Mouse (Mus musculus) frontal cortex, postnatal 14 days (tissue): ENCODE measurements around the gene Syt8.

Experiments used
- DNase-seq, 2 experiments: peaks; one replicate each; pipeline ENCODE4 v3.0.0; 2022; ENCODE audit warnings: low spot score in 2 of 2

Gene Syt8

GRCm38 (mm10) chr7:142445324-142445723 is 10.7 kb downstream of the Syt8 start:
- no peak for DNase-seq

GRCm38 (mm10) chr7:142446264-142446663 is 11.6 kb downstream of the Syt8 start:
- no peak for DNase-seq

- DNase-seq: peak in 1 of 2 experiments; percentile 0
These were observed 14.5 kb downstream of the Syt8 start for GRCm38 (mm10) chr7:142449038-142449617.

GRCm38 (mm10) chr7:142454706-142455105 is 20.1 kb downstream of the Syt8 start:
- no peak for DNase-seq

- DNase-seq: no peak
These were observed 20.6 kb downstream of the Syt8 start for GRCm38 (mm10) chr7:142455251-142455650.

GRCm38 (mm10) chr7:142456806-142457205 is 22.2 kb downstream of the Syt8 start:
- DNase-seq: no peak

- DNase-seq: peak in 1 of 2 experiments; percentile 31
These were observed 22.7 kb downstream of the Syt8 start for GRCm38 (mm10) chr7:142457227-142457811.

GRCm38 (mm10) chr7:142458026-142458425 is 23.4 kb downstream of the Syt8 start:
- DNase-seq: peak in 1 of 2 experiments; percentile 3

- DNase-seq: peak in 1 of 2 experiments; percentile 2
These were observed 24.1 kb downstream of the Syt8 start for GRCm38 (mm10) chr7:142458676-142459298.

- no peak for DNase-seq
These were observed 24.6 kb downstream of the Syt8 start for GRCm38 (mm10) chr7:142459299-142459691.

- DNase-seq: no peak
These were observed 26.0 kb downstream of the Syt8 start, which contains the start of gene Lsp1 for GRCm38 (mm10) chr7:142460636-142461077. Gene Lsp1 (plus strand): TSS chr7:142460809.

GRCm38 (mm10) chr7:142461446-142461845 is 26.8 kb downstream of the Syt8 start:
- no peak for DNase-seq

- no peak for DNase-seq
These were observed 27.5 kb downstream of the Syt8 start for GRCm38 (mm10) chr7:142462190-142462589.

GRCm38 (mm10) chr7:142462594-142463078 is 28.0 kb downstream of the Syt8 start:
- DNase-seq: no peak

- DNase-seq: no peak
These were observed 35.6 kb downstream of the Syt8 start for GRCm38 (mm10) chr7:142470171-142470691.

- no peak for DNase-seq
These were observed 36.3 kb downstream of the Syt8 start for GRCm38 (mm10) chr7:142470808-142471413.

GRCm38 (mm10) chr7:142471414-142471861 is 36.8 kb downstream of the Syt8 start:
- no peak for DNase-seq

- DNase-seq: no peak
These were observed 37.4 kb downstream of the Syt8 start for GRCm38 (mm10) chr7:142471884-142472570.

GRCm38 (mm10) chr7:142472936-142473335 is 38.3 kb downstream of the Syt8 start:
- no peak for DNase-seq

- no peak for DNase-seq
These were observed 38.8 kb downstream of the Syt8 start for GRCm38 (mm10) chr7:142473476-142473875.

- DNase-seq: no peak
These were observed 40.1 kb downstream of the Syt8 start for GRCm38 (mm10) chr7:142474799-142475198.

- no peak for DNase-seq
These were observed 41.0 kb downstream of the Syt8 start for GRCm38 (mm10) chr7:142475641-142476040.
